Mouse (Mus musculus): ENCODE data around the gene Emg1. TPM values are rescaled to one million over a fixed set of nuclear protein-coding genes. Genes with fewer than 3 reads are reported as not detected.

Emg1 gene
- polyA plus RNA-seq, 1 experiment from 2014 or later, result 200 TPM

DNA sequence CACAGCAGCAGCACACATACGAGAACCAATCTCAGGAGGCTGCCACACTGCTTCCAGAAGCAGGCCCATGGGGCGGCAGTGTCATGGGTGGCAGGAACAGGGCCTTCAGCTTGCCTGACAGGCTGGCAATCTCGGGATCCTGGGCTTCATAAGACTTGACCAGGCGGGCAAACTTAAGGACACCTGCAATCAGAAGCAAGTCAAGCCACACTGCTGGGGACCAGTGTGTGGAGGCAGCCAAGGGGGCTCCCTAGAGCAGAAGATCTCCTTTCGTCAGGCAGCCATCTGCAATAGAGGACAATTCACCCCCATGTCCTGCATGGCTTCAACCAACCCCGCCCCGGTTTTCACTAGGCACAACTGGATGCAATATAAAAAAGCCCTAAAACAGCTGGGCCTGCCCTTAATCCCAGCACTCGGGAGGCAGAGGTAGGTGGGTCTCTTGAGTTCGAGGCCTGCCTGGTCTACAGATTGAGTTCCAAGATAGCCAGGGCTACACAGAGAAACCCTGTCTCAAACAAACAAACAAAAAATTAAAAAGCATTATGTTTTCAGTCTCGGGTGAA lies 27.3 kb upstream of the Emg1 start:
- Histone ChIP-seq H3K4me3 (peak overlapping the region; percentile 65; the same call in 1 of the 2 replicates), H3K27ac (peak overlapping the region; percentile 98), H3K4me2 (peak overlapping the region; percentile 94), H3K27me3 (replicated peaks) (no peaks in the 10 kb centered on the region), H3K36me3 (peaks cover 3% of the 10 kb centered on the region; the same call in 1 of the 2 replicates), H3K9ac (peak overlapping the region; percentile 83; the same call in 1 of the 2 replicates), H3K9me3 (replicated peaks) (no peaks in the 10 kb centered on the region), H3K4me1 (peaks cover 45% of the 10 kb centered on the region)
- no peak for ATAC-seq
- 68% methylated on average over 10 of the region's 10 CpGs for WGBS (ENCODE audit: insufficient replicate concordance)

GRCm38 (mm10) chr6:124738511-124739023 lies 26.6 kb upstream of the Emg1 start, which contains the start of gene Ptpn6:
TSS of gene Ptpn6 (minus strand) at chr6:124738714.
- peak; percentile 6; the same call in 1 of the 2 replicates for ATAC-seq
- Histone ChIP-seq H3K4me3 (peak within 1 kb of the TSS; percentile 13), H3K27me3 (replicated peaks) (no peaks in the 10 kb centered on the region), H3K9me3 (replicated peaks) (no peaks in the 10 kb centered on the region), H3K4me1 (peaks cover 53% of the 10 kb centered on the region), H3K36me3 (peaks cover 3% of the 10 kb centered on the region; the same call in 1 of the 2 replicates), H3K9ac (peak within 1 kb of the TSS; percentile 83), H3K27ac (peak within 1 kb of the TSS; percentile 98), H3K4me2 (peak within 1 kb of the TSS; percentile 94)
- 24% methylated on average over 15 of the region's 15 CpGs for WGBS (ENCODE audit: insufficient replicate concordance)

GRCm38 (mm10) chr6:124737040-124737439 lies 25.1 kb upstream of the Emg1 start:
- ATAC-seq, result no peak
- Histone ChIP-seq H3K4me1 (peaks cover 65% of the 10 kb centered on the region), H3K27me3 (replicated peaks) (no peaks in the 10 kb centered on the region), H3K9ac (no peak overlapping the region), H3K4me2 (no peak overlapping the region), H3K9me3 (replicated peaks) (no peaks in the 10 kb centered on the region), H3K27ac (no peak overlapping the region), H3K36me3 (no peaks in the 10 kb centered on the region), H3K4me3 (no peak overlapping the region)
- 85% methylated on average over 11 of the region's 11 CpGs for WGBS (ENCODE audit: insufficient replicate concordance)

DNA sequence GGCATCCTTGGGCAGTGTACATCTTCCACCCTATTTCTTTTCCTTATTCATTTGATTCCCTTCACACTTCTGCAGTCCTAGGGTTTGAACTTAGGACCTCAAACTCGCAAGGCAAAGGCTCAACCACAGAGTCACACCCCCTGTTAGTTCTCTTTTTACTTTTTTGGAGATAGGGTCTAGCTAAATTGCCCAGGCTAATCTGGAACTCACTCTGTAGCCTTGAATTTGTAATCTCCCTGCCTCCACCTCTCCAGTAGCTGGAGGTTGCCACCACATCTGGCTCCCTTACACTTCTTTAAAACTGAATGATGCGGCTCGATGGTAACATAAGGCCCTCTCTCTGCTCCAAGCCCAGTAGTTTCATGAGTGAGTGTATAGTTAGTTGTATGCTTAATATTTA lies 22.4 kb upstream of the Emg1 start:
- Histone ChIP-seq H3K4me1 (peaks cover 58% of the 10 kb centered on the region), H3K4me2 (no peak overlapping the region), H3K4me3 (no peak overlapping the region), H3K9ac (no peak overlapping the region), H3K36me3 (no peaks in the 10 kb centered on the region), H3K9me3 (replicated peaks) (no peaks in the 10 kb centered on the region), H3K27me3 (replicated peaks) (no peaks in the 10 kb centered on the region), H3K27ac (no peak overlapping the region)
- no peak for ATAC-seq
- WGBS (ENCODE audit: insufficient replicate concordance), result 60% methylated on average over 3 of the region's 3 CpGs

DNA sequence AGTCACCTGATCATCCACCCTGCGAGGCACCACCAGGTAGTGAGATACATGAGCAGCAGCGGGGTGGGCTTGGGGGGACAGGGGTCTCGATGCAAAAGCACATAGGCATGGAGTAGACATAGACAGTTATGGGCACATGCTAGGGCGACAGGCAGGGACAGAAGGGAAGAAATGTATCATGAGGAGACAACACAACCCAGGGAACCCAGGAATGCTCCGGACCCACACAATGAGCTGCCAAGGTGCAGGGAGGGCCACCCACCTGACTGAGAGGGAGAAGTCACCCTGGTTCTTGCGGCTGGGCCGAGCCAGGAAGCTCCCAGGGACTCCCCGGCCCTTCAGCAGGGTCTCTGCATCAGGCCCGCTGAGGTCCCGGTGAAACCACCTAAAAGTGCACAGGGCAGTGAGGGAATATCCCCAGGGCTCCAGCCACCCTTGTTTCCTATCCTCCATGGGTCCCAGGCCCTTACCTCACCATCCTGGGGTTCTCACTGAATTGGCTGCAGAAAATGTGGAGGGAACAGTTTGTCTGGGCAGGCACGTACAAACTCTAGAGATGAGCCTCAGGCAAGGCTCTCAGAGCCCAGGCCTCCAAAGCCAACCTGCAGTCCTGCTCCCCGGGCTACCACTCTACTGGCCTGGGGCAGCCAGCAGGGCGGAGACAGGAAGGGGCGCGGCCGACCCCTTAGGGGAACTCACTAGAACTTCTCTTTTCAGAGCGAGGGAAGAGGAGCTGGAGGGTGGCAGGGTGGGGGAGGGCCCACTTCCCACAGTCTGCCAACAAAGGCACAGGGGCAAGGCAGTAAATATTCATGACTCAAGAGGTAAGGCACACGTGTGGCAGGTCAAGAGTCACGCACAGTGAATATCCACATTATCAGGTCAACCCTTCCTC lies 20.7 kb upstream of the Emg1 start:
- 25% methylated on average over 19 of the region's 19 CpGs for whole genome bisulfite sequencing (ENCODE audit: insufficient replicate concordance)
- Histone ChIP-seq H3K27me3 (replicated peaks) (no peaks in the 10 kb centered on the region), H3K4me2 (peak overlapping the region; percentile 62), H3K4me3 (peak overlapping the region; percentile 52), H3K9ac (peak overlapping the region; percentile 51), H3K36me3 (peaks cover 8% of the 10 kb centered on the region; the same call in 1 of the 2 replicates), H3K27ac (peak overlapping the region; percentile 63), H3K4me1 (peaks cover 41% of the 10 kb centered on the region), H3K9me3 (replicated peaks) (no peaks in the 10 kb centered on the region)
- ATAC-seq, result peak; percentile 75

DNA sequence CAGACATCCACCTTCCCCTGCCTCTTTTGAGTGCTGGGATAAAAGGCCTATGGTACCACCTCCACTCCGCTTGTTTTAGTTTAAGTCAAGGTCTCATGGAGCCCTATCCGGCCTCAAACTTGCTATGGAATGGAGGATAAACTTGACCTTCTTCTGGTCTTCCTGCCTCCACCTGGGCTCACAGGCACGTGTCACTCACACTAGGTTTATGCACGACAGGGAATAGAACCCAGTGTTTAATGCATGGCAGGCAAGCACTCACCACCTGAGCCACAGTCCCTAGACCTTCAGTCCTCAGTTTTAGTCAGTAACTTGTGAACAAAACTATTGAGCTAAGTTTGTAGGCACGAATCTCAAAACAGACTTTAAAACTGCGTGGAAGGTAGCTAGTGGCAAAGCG lies 19.1 kb upstream of the Emg1 start:
- no peak for ATAC-seq
- H3K36me3 ChIP-seq, result peaks cover 16% of the 10 kb centered on the region
- peak overlapping the region; percentile 62 for H3K4me2 ChIP-seq
- peaks cover 40% of the 10 kb centered on the region for H3K4me1 ChIP-seq
- WGBS (ENCODE audit: insufficient replicate concordance), result 79% methylated on average over 7 of the region's 7 CpGs
- no peak overlapping the region for H3K9ac ChIP-seq
- H3K27ac ChIP-seq, result no peak overlapping the region
- H3K4me3 ChIP-seq, result no peak overlapping the region
- H3K27me3 ChIP-seq (replicated peaks), result no peaks in the 10 kb centered on the region
- no peaks in the 10 kb centered on the region for H3K9me3 ChIP-seq (replicated peaks)

GRCm38 (mm10) chr6:124729850-124730705 lies 18.1 kb upstream of the Emg1 start:
- Histone ChIP-seq H3K36me3 (peaks cover 21% of the 10 kb centered on the region), H3K27me3 (replicated peaks) (no peaks in the 10 kb centered on the region), H3K4me1 (peaks cover 45% of the 10 kb centered on the region), H3K9me3 (replicated peaks) (no peaks in the 10 kb centered on the region), H3K4me3 (no peak overlapping the region), H3K27ac (peak overlapping the region; percentile 66), H3K9ac (no peak overlapping the region), H3K4me2 (peak overlapping the region; percentile 26; the same call in 1 of the 2 replicates)
- WGBS (ENCODE audit: insufficient replicate concordance), result 49% methylated on average over 8 of the region's 8 CpGs
- ATAC-seq, result no peak

- Histone ChIP-seq H3K9ac (no peak overlapping the region), H3K4me3 (no peak overlapping the region), H3K4me2 (no peak overlapping the region), H3K27me3 (replicated peaks) (no peaks in the 10 kb centered on the region), H3K27ac (no peak overlapping the region), H3K9me3 (replicated peaks) (no peaks in the 10 kb centered on the region), H3K36me3 (peaks cover 21% of the 10 kb centered on the region), H3K4me1 (peaks cover 49% of the 10 kb centered on the region)
- ATAC-seq, result no peak
- WGBS (ENCODE audit: insufficient replicate concordance), result 78% methylated on average over 10 of the region's 10 CpGs
Measured at GRCm38 (mm10) chr6:124728621-124729020, 16.6 kb upstream of the Emg1 start.

- WGBS (ENCODE audit: insufficient replicate concordance), result 57% methylated on average over 10 of the region's 10 CpGs
- 0 out of 2 replicates have a peak overlapping the region, but pooled peaks have one; percentile 33 for H3K27ac ChIP-seq
- H3K4me2 ChIP-seq, result no peak overlapping the region
- no peaks in the 10 kb centered on the region for H3K9me3 ChIP-seq (replicated peaks)
- no peak for ATAC-seq
- H3K9ac ChIP-seq, result no peak overlapping the region
- no peak overlapping the region for H3K4me3 ChIP-seq
- H3K27me3 ChIP-seq (replicated peaks), result no peaks in the 10 kb centered on the region
- H3K4me1 ChIP-seq, result peaks cover 47% of the 10 kb centered on the region
- peaks cover 21% of the 10 kb centered on the region for H3K36me3 ChIP-seq
Measured at GRCm38 (mm10) chr6:124724472-124724871, 12.5 kb upstream of the Emg1 start.

DNA sequence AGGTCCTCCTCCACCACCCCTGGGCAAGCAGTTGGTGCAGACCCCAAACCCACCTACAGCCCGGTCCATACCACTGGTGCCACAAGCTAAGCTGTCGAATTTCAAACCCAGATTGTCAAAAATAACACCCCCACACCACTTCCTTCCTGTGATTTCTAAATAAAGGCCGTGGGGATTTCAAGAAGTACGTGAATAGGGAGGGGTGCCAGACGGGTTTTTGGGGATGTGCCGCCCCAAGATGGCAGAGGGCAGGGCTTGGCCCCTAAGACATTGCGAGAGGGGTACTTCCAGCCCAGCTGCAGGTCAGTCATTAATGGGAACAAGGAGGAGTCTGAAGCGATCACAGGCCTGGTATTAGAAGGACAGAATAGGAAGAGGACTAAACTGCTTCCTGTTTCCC lies 11.6 kb upstream of the Emg1 start:
- 53% methylated on average over 8 of the region's 8 CpGs for WGBS (ENCODE audit: insufficient replicate concordance)
- H3K9ac ChIP-seq, result no peak overlapping the region
- H3K4me1 ChIP-seq, result peaks cover 56% of the 10 kb centered on the region
- peak overlapping the region; percentile 33 for H3K27ac ChIP-seq
- no peaks in the 10 kb centered on the region for H3K27me3 ChIP-seq (replicated peaks)
- H3K36me3 ChIP-seq, result peaks cover 20% of the 10 kb centered on the region
- H3K4me3 ChIP-seq, result no peak overlapping the region
- no peaks in the 10 kb centered on the region for H3K9me3 ChIP-seq (replicated peaks)
- H3K4me2 ChIP-seq, result no peak overlapping the region
- no peak for ATAC-seq

DNA sequence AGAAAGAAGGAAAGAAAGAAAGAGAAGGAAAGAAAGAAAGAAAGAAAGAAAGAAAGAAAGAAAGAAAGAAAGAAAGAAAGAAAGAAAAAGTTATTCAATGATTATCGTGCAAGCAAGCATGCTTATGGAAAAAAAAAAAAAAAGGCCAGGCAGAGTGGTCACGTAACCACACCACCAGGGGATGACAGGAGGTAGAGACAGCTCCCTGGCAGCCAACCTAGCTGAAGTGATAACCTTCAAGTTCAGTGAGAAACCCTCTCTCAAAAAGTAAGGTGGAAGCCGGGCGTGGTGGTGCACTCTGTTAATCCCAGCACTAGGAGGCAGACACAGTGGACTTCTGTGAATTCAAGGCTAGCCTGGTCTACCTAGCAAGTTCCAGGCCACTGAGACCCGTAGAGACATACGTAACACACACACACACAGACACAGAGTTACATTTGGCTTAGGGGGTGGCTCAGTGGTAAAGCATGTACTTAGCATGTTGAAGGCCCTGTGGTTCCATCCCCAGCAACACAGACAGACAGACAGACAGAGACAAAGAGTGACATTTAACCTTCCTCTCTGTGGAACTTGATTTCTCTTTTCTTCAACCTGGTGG lies 11.0 kb upstream of the Emg1 start:
- H3K4me2 ChIP-seq, result no peak overlapping the region
- peak overlapping the region; percentile 18; the same call in 1 of the 2 replicates for H3K27ac ChIP-seq
- no peak overlapping the region for H3K4me3 ChIP-seq
- H3K9ac ChIP-seq, result no peak overlapping the region
- peaks cover 16% of the 10 kb centered on the region for H3K36me3 ChIP-seq
- no peaks in the 10 kb centered on the region for H3K9me3 ChIP-seq (replicated peaks)
- WGBS (ENCODE audit: insufficient replicate concordance), result 71% methylated on average over 6 of the region's 6 CpGs
- H3K27me3 ChIP-seq (replicated peaks), result no peaks in the 10 kb centered on the region
- ATAC-seq, result no peak
- H3K4me1 ChIP-seq, result peaks cover 62% of the 10 kb centered on the region
